Mouse (Mus musculus): ENCODE measurements at regions not wholly inside any gene's neighbourhood (a gene's known extent, or its start where the extent isn't known, plus 50 kb on each side); places are given as distances from the start of the nearest gene placed in this dataset.

DNA sequence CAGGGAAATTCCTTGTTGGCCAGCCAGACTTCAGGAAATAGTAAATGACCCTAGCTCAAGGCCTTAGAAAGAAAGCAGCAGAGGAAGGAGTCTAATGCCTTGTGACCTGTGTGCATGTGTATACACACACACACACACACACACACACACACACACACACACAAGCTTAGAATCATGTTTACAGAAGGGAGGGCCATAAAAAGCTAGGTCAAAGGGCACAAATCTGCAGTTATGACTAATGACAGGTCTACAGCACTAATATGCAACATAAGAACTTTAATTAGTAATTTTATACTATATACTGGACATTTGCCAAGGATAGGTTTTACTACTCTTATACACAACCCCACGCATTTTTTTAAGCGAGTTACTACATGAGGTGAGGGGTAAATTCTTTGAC, 149.4 kb downstream of the Nr2f2 start:
- no peak for DNase-seq

GRCm38 (mm10) chr7:70213970-70214520, 152.5 kb downstream of the Nr2f2 start:
- DNase-seq = no peak

DNA sequence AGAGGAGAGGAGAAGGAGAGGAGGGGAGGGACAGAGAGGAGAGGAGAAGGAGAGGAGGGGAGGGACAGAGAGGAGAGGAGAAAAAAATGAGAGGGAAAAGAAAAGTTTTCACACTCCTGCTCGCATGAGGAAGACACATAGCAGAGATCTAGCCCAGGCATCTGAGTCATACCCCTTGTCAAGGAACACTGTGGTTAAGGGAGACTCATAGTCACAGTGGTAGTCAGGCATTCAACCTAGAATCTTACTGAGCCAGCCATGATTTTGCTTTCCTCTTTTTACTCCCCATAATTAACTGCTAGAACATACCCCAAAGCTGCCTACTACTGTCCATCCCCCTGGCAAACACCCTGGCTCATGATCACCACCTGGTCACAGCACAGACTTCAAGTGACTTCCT, 160.6 kb downstream of the Nr2f2 start:
- no peak for DNase-seq

GRCm38 (mm10) chr7:70200188-70200587, 166.3 kb downstream of the Nr2f2 start:
- DNase-seq = no peak

- no peak for DNase-seq
These were observed 187.6 kb downstream of the Nr2f2 start for GRCm38 (mm10) chr7:70178956-70179355.

DNA sequence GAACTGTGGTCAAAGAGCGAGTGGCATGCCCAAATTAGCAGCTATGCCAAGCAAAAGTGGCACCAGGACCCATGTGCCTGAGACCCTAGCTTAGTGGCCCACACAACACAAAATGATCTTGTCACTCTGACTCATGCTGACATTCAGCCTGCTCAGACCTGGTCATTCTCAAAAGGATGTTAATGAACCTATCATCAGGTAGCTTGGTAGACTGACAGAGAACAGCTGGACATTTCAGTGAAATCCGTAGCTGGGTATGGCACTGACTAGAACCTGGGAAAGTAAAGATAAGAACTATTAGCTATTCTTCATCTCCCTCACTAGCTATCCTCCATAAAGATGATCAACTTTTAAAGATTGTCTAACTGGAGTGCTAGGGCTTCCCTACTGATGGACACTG, 188.5 kb downstream of the Nr2f2 start:
- no peak for DNase-seq

GRCm38 (mm10) chr7:70176686-70177259, 189.8 kb downstream of the Nr2f2 start:
- no peak for DNase-seq

- DNase-seq = no peak
These were observed 190.4 kb downstream of the Nr2f2 start for GRCm38 (mm10) chr7:70176086-70176485.

DNA sequence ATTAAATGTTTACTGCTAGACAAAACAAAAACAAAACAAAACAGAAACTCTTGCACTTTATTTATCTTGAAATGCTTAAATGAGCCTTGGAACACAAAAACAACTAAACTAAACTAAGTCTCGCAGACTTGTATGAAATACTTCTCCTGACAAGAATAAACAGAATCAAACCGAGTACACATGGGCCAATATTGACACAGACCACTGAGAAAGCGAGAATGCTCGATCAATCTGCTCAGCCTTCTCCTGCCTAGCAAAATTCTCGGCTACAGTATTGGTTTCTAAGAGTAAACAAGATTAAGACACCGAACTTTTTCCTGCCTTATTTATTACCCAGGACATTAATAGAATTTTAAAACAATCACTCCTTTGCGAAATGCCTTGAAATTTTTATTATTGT, 194.1 kb downstream of the Nr2f2 start:
- DNase-seq = no peak

DNA sequence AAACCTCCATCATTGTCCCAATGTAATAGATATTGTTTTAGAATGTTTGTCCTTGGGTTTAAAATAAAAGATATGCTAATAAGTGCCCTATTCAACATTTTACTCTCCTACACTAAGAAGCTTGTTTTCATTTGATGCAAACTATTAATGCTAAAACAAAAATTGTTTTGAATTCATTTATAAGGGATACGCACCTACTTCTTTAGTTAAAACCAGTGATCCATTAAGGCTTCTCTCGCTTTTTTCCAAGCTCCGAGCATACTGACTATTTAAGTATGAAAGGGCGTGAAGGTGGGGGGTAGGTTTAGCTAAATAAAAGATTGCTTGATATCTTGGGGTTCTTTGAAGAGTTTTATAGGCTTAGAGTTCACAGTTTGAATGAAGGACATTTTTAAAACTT, 195.1 kb downstream of the Nr2f2 start:
- no peak for DNase-seq

DNA sequence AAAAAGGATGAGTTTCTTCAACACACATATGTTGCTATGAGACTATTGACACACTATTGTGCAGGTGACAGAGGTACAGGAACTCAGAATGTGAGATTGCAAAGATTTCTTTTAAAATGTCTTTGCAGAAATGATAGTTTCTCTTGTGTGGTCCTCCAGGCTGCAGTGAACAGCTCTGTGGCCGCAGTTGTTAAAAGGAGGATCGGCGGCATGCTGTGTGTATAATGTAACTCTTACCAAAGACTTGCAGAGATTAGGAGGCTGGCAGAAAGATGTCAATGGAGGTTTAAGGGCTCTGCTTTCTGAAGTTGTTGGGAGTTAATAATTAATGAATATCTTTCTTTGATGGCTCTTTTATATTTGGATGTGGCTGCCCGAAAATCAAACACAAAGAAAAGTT, 198.5 kb downstream of the Nr2f2 start:
- no peak for DNase-seq

GRCm38 (mm10) chr7:70166081-70166480, 200.5 kb downstream of the Nr2f2 start:
- DNase-seq = no peak

GRCm38 (mm10) chr7:70165501-70165900, 201.0 kb downstream of the Nr2f2 start:
- DNase-seq = no peak

DNA sequence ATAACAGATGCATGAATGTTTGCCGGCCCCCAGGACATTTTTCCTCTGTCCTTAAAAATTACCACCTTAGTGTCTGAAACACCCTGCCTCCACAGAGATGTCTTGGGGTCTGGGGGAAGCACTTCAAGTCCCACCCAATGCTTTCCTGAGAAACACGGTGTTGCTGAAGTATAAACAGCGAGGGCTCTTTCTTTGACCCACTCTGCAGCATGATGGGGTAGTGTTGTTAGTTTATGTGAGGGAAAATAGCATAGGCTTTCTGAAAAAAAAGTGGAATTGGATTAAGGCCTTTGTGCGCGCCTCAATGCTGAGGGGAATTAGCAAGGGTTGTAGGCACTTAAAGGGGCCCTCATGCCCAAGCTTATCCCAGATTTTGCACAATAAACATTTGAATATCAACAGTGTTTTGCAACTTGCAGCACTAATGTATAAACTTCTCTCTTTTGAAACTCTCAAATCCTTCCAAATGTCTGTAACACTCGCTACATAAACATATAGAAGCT, 201.8 kb downstream of the Nr2f2 start:
- DNase-seq = no peak

DNA sequence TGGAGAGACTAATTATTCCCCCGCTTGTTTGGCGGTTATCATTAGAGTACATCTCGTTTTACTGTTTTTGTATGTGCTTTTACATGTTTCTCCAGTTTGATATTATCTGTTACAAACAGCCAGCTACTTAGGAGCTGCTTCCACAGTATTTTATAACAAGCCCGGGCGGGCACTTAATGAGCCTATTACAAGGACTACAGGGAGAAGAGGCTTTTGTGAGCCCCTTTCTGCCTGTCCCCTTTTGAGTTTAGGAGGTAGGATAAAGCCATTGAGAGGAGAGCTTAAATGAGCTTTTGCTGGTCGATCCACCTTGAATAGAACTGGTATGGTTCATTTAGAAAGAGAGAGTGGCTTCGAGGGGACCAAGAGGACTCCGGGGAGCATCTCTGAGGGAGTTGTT, 208.0 kb downstream of the Nr2f2 start:
- DNase-seq = no peak

DNA sequence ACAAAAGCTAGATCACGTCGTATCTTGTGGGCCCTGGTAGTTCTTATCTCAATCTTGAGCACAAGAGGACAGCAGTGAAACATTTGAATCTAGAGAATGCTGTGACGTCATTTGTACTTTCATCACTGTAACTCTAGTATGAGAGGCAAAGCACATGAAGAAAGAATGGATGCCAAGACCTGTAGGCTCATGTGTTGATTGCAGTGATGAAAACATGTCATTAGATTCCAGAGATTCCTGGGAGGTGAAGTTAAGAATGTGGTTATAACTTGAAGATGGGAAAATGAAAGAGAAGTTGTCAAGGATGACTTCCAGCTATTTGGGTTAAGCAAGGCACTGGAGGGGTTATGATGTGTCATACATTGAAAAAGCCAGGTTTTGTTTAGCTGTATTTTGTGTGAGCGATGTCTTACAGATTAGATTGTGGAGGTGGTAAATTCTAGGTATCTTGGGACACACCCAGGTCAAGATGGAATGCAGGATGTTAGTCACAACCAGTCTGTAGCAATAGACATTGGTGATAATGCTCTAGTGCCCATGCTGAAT, 221.7 kb downstream of the Nr2f2 start:
- no peak for DNase-seq

- no peak for DNase-seq
These were observed 229.7 kb downstream of the Nr2f2 start for GRCm38 (mm10) chr7:70136837-70137236.

DNA sequence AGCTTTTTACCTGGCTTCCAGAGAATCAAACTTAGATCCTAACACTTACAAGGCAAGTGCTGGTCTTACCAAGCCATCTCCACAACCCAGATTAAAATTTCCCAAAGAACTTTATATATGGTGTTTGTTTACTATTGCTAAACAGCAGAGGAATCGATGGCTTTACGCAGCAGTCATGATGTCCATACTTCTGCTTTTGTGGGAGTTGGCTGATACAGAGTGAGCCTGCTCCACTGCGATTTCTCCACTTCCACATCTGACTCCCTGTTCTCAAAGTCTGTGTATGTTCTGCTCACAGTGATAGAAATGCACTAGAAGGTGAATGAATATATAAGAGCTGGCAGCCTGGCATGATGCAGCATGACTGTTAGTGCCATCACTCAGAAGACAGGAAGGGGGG, 231.1 kb downstream of the Nr2f2 start:
- DNase-seq = no peak

DNA sequence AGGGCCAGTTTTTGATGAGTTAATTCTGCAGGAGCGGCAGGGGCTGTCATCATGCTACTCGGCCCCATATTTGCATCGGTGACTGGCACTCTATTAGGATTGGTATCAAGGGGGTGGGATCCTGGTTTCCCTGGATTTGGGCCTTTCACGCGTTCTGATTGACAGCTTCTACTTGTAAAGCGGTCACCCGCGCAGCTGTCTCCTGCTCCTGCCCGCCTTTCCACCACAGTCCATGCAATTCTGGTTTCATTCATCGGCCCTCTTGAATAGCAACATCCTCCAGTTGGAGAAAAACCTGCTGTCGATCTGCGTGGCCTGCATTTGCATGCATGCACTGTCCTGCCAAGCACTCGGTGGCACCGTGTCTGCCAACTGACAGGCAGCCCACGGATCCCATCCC, 236.6 kb downstream of the Nr2f2 start:
- no peak for DNase-seq

GRCm38 (mm10) chr7:70122818-70123217, 243.7 kb downstream of the Nr2f2 start:
- DNase-seq = no peak

DNA sequence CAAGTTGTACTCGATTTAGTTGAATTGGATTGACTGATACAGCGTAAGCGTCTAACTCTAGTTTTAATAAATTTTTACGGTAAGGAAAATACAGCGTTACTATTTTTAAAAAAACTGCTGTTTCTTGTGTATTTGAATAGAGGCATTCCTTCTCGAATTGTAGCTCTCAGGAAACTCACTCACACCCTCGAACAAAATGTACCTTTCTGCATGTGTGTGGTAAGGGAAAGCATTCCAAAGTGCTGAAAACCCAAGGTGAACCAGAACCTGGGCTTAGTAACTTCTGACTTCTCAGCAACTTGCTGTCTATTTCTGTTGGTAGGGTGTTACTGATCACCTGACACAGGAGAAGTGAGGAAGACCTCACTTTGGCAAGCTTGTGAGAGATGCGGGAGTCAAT, 247.0 kb downstream of the Nr2f2 start:
- no peak for DNase-seq

- DNase-seq = no peak
These were observed 247.6 kb downstream of the Nr2f2 start for GRCm38 (mm10) chr7:70118971-70119370.

DNA sequence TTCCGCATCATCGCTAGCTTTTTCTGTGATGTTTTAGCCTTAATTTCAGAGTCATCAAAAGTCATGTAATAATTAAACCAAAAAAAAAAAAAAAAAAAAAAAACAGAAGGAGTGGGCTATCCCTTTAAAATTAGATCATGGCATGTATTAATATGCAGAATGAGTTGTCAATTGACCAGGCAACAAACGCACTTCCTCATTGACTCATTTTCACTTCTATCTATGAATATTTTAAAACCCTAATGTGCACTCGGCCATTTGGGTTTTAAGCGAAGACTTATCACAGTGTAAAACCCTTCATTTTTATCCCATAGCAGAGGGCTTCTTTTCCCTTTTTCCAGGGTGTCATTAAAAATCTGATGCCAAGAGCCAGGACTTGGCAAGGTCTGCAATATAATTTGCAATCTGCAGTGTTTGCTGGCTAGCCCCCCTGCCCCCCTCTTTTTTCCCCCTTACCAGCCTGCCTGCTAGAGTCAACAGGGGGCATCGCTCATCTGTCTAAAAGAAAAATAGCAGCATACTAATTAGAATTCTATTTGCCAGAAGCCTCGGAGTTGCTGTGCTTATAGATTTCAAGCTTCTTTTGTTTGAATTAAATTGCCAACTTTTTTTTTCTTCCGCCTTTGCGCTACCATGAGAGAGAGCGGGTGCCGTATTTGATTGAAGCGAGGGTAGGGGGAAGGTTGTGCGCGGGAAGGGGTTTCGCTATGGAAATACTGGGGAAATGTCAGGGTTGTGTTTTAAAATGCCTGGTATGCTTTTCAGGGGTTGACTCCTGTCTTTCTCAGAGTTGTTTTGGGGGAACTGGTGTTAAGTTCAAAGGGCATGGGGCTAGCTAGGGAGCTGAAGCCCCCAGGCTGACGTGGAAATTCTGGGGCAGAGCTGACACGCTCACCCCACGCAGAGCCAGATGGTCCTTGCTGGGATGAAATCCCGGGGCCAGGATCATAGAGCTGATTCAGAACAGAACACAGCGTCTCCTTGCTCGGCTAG, 248.3 kb downstream of the Nr2f2 start:
- peak in 1 of 2 experiments; percentile 6 for DNase-seq
